Mouse (Mus musculus) erythroblast, embryonic 14.5 days (primary cell): ENCODE measurements around the gene Iqcn. TPM values are rescaled to one million over a fixed set of nuclear protein-coding genes. Genes with fewer than 3 reads are reported as not detected.

Source experiments
- H3K27me3 ChIP-seq: 2 replicates; pipeline ENCODE4 v1.6.1; 2012; ENCODE audit warnings: inconsistent platforms; ENCODE audit not compliant: control insufficient read depth
- H3K36me3 ChIP-seq: 2 replicates; pipeline ENCODE4 v1.6.1; 2012; ENCODE audit warnings: mild to moderate bottlenecking, inconsistent platforms; ENCODE audit not compliant: control insufficient read depth
- H3K4me1 ChIP-seq: 2 replicates; pipeline ENCODE4 v1.6.1; 2012; ENCODE audit warnings: inconsistent platforms; ENCODE audit not compliant: control insufficient read depth
- H3K4me3 ChIP-seq: replicated peaks from 2 replicates; pipeline ENCODE3; 2012; ENCODE audit warnings: moderate library complexity, mild to moderate bottlenecking, inconsistent platforms
- H3K9me3 ChIP-seq: 2 replicates; pipeline ENCODE4 v1.6.1; 2012; ENCODE audit warnings: low read length, inconsistent platforms, mixed read lengths; ENCODE audit not compliant: control insufficient read depth
- GATA1 ChIP-seq: IDR thresholded peaks from 2 replicates; pipeline ENCODE4 v1.6.1; 2012; ENCODE audit warnings: low read length, inconsistent platforms, mixed read lengths
- TAL1 ChIP-seq: IDR thresholded peaks from 3 replicates; pipeline ENCODE4 v1.6.1; 2012; ENCODE audit warnings: low read length, inconsistent platforms, mixed read lengths
- polyA plus RNA-seq: library from polyadenylated mRNA; stranded (reverse); fragments of >175 nt; gene quantifications from 2 replicates; pipeline ENCODE4 v1.2.3, GENCODE M21; 2012

Iqcn gene
- polyA plus RNA-seq, 1 experiment: not detected

GRCm38 (mm10) chr8:70663691-70664090 lies 39.6 kb upstream of the Iqcn start:
- peaks cover 52% of the 10 kb centered on the region for H3K4me1 ChIP-seq
- TF ChIP-seq TAL1: no peak
- TF ChIP-seq GATA1: no peak
- no peaks in the 10 kb centered on the region for H3K27me3 ChIP-seq
- no peaks in the 10 kb centered on the region for H3K9me3 ChIP-seq
- no peaks in the 10 kb centered on the region for H3K36me3 ChIP-seq
- no peak overlapping the region for H3K4me3 ChIP-seq

GRCm38 (mm10) chr8:70664631-70665030 lies 38.6 kb upstream of the Iqcn start:
- H3K9me3 ChIP-seq: no peaks in the 10 kb centered on the region
- H3K4me3 ChIP-seq: no peak overlapping the region
- TF ChIP-seq TAL1 (no peak), GATA1 (no peak)
- H3K4me1 ChIP-seq: peaks cover 43% of the 10 kb centered on the region
- H3K36me3 ChIP-seq: no peaks in the 10 kb centered on the region
- no peaks in the 10 kb centered on the region for H3K27me3 ChIP-seq

- Histone ChIP-seq H3K4me1 (peaks cover 33% of the 10 kb centered on the region), H3K27me3 (no peaks in the 10 kb centered on the region), H3K9me3 (no peaks in the 10 kb centered on the region), H3K36me3 (no peaks in the 10 kb centered on the region), H3K4me3 (no peak overlapping the region)
- TF ChIP-seq TAL1 (no peak), GATA1 (no peak)
These were observed 37.7 kb upstream of the Iqcn start for GRCm38 (mm10) chr8:70665599-70665998.

DNA sequence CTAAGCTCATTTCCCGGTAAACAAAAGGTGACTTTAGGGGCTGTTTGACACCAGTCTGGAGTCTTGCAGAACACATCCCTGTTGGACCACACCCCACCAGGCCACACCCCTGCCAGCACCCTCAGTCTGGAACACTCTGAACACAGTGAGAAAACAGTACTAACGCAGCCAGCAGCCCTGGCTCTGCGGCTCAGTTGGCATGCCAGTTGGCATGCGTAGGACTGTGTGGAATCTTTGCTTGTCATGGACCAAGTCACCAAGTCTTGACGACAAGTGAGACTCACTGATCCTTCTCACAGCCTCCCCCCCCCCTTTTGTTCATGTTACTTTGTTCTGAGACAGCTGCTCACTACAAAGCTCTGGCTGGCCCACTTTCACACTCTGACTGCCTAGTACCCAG lies 36.2 kb upstream of the Iqcn start:
- TF ChIP-seq TAL1 (no peak), GATA1 (no peak)
- H3K36me3 ChIP-seq: no peaks in the 10 kb centered on the region
- H3K4me1 ChIP-seq: peaks cover 28% of the 10 kb centered on the region
- no peaks in the 10 kb centered on the region for H3K9me3 ChIP-seq
- no peak overlapping the region for H3K4me3 ChIP-seq
- no peaks in the 10 kb centered on the region for H3K27me3 ChIP-seq

DNA sequence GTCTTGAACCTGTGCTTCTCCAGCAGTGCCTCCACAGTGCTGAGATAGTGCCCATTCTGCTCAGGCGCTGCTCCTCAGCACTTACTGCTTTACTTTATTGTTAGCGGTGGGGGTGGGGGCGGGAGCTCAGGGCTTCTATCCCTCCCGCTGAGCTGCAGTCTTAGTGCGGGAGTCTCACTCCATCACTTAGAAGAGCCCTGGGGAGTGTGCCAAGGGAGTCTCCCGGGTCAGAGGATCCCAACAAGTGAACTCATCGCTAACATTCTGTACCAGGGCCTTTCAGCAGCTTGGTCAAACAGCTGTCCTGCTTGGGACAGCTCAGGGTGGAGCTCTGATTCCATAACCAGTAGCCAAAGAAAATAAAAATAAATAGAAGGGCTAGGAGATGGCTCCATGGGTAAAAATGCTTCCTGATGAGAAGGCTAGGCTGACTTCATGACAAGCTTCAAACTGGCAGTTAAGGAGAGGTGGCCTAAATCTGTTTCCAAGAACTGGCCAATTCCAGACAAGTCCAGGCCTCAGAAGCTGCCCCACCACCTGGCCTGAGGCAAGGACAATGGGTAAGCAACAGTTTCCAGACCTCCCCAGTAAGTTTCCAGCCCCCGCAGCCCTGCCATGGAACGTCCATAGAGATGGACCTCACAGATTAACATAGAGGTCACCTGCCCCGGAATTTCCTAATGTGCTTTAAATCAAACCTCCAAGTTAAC lies 31.5 kb upstream of the Iqcn start:
- Histone ChIP-seq H3K36me3 (peaks cover 22% of the 10 kb centered on the region), H3K4me3 (no peak overlapping the region), H3K27me3 (no peaks in the 10 kb centered on the region), H3K9me3 (no peaks in the 10 kb centered on the region), H3K4me1 (peaks cover 53% of the 10 kb centered on the region)
- no peak for TF ChIP-seq GATA1

DNA sequence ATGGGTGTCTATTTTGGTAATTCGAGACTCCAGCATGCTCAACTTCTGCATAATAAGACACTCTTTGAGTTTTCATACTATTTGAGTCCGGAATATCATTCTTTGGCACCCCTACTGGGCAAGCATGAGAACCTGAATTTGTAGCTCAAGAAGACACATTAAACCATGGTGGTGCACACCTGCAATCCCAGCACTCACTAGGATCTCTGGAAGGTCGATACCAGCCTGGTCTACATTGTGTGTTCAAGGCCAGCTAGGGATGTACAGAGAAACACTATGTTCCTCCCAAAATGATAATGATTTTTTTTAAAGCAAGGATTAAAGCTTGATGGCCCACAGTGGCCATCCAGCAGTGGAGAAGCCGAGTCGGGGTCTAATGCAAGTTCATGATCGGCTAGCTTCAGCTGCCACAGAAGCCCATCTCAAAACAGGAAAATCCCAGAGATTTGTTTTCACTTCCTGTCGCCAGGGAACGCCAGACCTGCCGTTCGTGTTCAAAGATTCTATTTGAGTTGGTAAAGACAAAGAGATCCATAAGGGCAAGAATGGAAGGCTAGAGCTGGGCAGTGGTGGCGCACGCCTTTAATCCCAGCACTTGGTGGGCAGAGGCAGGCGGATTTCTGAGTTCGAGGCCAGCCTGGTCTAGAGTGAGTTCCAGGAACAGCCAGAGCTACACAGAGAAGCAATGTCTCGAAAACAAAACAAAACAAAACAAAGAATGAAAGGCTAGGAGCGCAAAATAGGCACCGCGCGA lies 30.8 kb upstream of the Iqcn start:
- H3K36me3 ChIP-seq: peaks cover 29% of the 10 kb centered on the region
- TF ChIP-seq GATA1: no peak
- TF ChIP-seq TAL1: no peak
- H3K27me3 ChIP-seq: no peaks in the 10 kb centered on the region
- H3K9me3 ChIP-seq: no peaks in the 10 kb centered on the region
- H3K4me3 ChIP-seq: peak overlapping the region; percentile 86
- peaks cover 54% of the 10 kb centered on the region for H3K4me1 ChIP-seq

DNA sequence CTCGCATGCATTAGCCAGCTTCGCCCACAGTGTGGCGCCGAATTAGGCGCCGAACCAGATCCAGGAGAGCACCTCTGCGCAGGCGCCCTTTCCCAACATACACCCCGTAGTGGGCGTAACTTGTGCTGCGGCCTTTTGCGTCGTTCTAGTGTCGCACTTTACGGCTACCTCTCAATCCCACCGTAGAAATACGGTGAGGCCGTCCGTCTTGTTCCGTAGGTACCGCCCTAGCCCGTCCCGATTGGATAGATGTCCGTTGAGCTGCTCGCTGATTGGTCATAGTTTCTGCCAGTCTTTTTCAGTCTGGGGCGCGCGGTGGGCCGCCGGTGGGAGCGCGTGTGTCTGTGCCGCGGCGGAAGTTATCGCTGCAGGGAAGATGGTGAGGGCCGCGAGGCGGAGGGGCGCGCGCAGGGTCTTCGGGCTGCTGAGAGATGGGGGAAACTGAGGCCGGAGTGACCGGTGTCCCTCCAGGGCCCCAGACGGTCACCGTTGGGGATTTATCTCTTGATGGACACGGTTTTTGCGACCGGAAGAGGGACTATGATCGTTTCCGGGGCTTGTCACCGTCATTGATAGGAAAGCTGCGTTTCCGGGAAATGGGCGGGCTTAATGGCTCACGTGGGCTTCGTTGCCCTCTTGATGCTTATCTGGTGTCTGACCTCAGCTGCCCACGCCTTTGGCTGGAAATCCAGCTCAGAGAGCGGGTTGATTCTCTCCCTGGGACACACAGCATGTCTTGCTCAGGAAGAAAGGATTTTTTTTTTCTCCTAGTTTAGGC lies 30.0 kb upstream of the Iqcn start, which contains the start of gene Lsm4:
Lsm4 (plus strand) TSS at position 170 of the 778 bp plus-strand sequence.
- H3K36me3 ChIP-seq: peaks cover 36% of the 10 kb centered on the region
- peak within 1 kb of the TSS; percentile 86 for H3K4me3 ChIP-seq
- TF ChIP-seq TAL1: no peak
- peak; percentile 78 for TF ChIP-seq GATA1
- no peaks in the 10 kb centered on the region for H3K27me3 ChIP-seq
- H3K4me1 ChIP-seq: peaks cover 61% of the 10 kb centered on the region
- H3K9me3 ChIP-seq: peaks cover 6% of the 10 kb centered on the region

GRCm38 (mm10) chr8:70674109-70674508 lies 29.1 kb upstream of the Iqcn start:
- Histone ChIP-seq H3K36me3 (peaks cover 45% of the 10 kb centered on the region), H3K4me1 (peaks cover 70% of the 10 kb centered on the region)
- no peak for TF ChIP-seq TAL1
- no peak for TF ChIP-seq GATA1

GRCm38 (mm10) chr8:70674716-70675115 lies 28.5 kb upstream of the Iqcn start:
- Histone ChIP-seq H3K9me3 (peaks cover 7% of the 10 kb centered on the region), H3K4me1 (peaks cover 76% of the 10 kb centered on the region), H3K4me3 (peak overlapping the region; percentile 86), H3K36me3 (peaks cover 51% of the 10 kb centered on the region), H3K27me3 (no peaks in the 10 kb centered on the region)
- no peak for TF ChIP-seq GATA1

More at GRCm38 (mm10) chr8:70674109-70674508, 29.1 kb upstream of the Iqcn start:
- Histone ChIP-seq H3K9me3 (peaks cover 7% of the 10 kb centered on the region), H3K27me3 (no peaks in the 10 kb centered on the region), H3K4me3 (peak overlapping the region; percentile 86)
